Comparison of ENCODE assay signal across 8 mouse cellular contexts in the genomic region with DNA sequence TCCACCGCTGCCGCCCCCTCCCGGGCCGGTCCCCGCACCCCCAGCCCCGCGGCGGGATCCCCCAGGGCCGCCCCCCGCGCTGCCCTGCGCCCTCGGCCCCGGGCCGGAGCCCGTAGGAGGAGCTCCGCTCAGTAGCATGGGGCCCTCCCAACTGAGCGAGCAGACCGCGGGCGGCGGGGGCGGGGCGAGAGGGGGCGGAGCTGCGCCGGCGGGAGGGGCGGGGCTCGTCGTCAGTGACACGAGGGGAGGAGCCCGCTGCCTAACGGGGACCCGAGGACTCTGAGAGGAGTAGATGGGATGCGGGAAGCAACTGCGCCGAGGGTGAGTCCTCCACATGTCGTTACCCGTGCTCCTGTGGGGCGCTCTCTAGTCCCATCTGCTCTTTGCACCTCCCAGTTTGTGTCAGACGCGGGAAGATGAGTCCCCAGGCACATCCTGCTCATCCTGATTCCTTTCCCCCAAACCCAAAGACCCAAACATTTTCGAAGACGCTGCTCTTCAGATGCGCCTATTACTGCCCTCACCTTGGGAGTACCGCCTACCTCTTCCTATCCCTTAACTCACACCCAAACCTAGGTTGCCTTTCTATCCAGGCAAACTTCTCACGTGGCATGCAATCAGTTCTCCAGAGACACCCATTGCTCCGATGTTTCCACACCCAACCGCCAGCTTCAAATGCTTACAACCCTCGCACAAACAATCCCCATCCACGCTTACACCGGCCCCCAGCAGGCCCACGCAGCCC. TPM values are rescaled to one million over a fixed set of nuclear protein-coding genes. Genes with fewer than 3 reads are reported as not detected.
DNase-seq lines count a peak whose midpoint lies in the region; ATAC-seq lines count a peak whose summit lies in the region.

Gene Shf (minus strand): TSS at position 168 of the 745 bp plus-strand sequence.

- under 1% methylated on average over 42 of the region's 54 CpGs for WGBS in heart, embryonic 11.5 days (ENCODE audit: insufficient replicate concordance)
- 0% methylated on average over 43 of the region's 54 CpGs for WGBS in kidney, embryonic 16.5 days

- H3K9me3 ChIP-seq in erythroblast, embryonic 14.5 days (ENCODE audit: control insufficient read depth, low read length): no peaks in the 10 kb centered on the region
- H3K9me3 ChIP-seq in heart, embryonic 11.5 days (replicated peaks; ENCODE audit: control insufficient read depth, low read length): no peaks in the 10 kb centered on the region
- H3K9me3 ChIP-seq in kidney, embryonic 16.5 days (ENCODE audit: low read length): no peaks in the 10 kb centered on the region

- H3K4me1 ChIP-seq in erythroblast, embryonic 14.5 days (ENCODE audit: control insufficient read depth): peaks cover 63% of the 10 kb centered on the region
- H3K4me1 ChIP-seq in heart, embryonic 11.5 days (ENCODE audit: control insufficient read depth, insufficient read depth, low read length): peaks cover 16% of the 10 kb centered on the region
- H3K4me1 ChIP-seq in kidney, embryonic 16.5 days (ENCODE audit: insufficient read depth, low read length): peaks cover 31% of the 10 kb centered on the region

- peak; percentile 88 for DNase-seq in A20 (ENCODE audit: low read depth, low spot score)
- DNase-seq in brain, adult 2 months (ENCODE audit: low read depth, low spot score): peak; percentile 97
- DNase-seq in liver: peak; percentile 96
- DNase-seq in spleen, postnatal 36 days (ENCODE audit: low spot score in 2 of 2): peak; percentile 84 to 85

- peak within 1 kb of the TSS; percentile 79 for H3K4me3 ChIP-seq in erythroblast, embryonic 14.5 days (replicated peaks)
- H3K4me3 ChIP-seq in heart, embryonic 11.5 days (ENCODE audit: low read depth, low read length): peak within 1 kb of the TSS; percentile 77
- H3K4me3 ChIP-seq in kidney, embryonic 16.5 days (ENCODE audit: low read length): peak within 1 kb of the TSS; percentile 89

- peaks cover 19% of the 10 kb centered on the region for H3K36me3 ChIP-seq in erythroblast, embryonic 14.5 days (ENCODE audit: control insufficient read depth)
- no peaks in the 10 kb centered on the region for H3K36me3 ChIP-seq in heart, embryonic 11.5 days (ENCODE audit: control insufficient read depth, insufficient read depth, low read length)
- no peaks in the 10 kb centered on the region for H3K36me3 ChIP-seq in kidney, embryonic 16.5 days (ENCODE audit: insufficient read depth, low read length)

- peak within 1 kb of the TSS; percentile 91 for H3K4me2 ChIP-seq in heart, embryonic 11.5 days
- peak within 1 kb of the TSS; percentile 92 for H3K4me2 ChIP-seq in kidney, embryonic 16.5 days (replicated peaks; ENCODE audit: low read depth, low read length)

- H3K27ac ChIP-seq in heart, embryonic 11.5 days (ENCODE audit: low read depth, low read length): no peak within 1 kb of the TSS
- H3K27ac ChIP-seq in kidney, embryonic 16.5 days (ENCODE audit: low read length): peak within 1 kb of the TSS; percentile 38; the same call in 1 of the 2 replicates

- no peaks in the 10 kb centered on the region for H3K27me3 ChIP-seq in erythroblast, embryonic 14.5 days (ENCODE audit: control insufficient read depth)
- H3K27me3 ChIP-seq in heart, embryonic 11.5 days (ENCODE audit: control insufficient read depth, insufficient read depth, low read length): peaks cover 10% of the 10 kb centered on the region
- peaks cover 10% of the 10 kb centered on the region; the same call in 1 of the 2 replicates for H3K27me3 ChIP-seq in kidney, embryonic 16.5 days (ENCODE audit: insufficient read depth, low read length)

- peak within 1 kb of the TSS; percentile 78 for H3K9ac ChIP-seq in heart, embryonic 11.5 days (ENCODE audit: low read depth, low read length)
- peak within 1 kb of the TSS; percentile 90 for H3K9ac ChIP-seq in kidney, embryonic 16.5 days (replicated peaks; ENCODE audit: low read length)

- ATAC-seq in heart, embryonic 11.5 days (replicated peaks; ENCODE audit: insufficient number of reproducible peaks, low FRiP score, low TSS enrichment): peak; percentile 95
- ATAC-seq in kidney, embryonic 16.5 days (ENCODE audit: low FRiP score, low TSS enrichment): peak; percentile 95
- ATAC-seq in monocyte, adult 5-6 weeks (replicated peaks; ENCODE audit: insufficient number of reproducible peaks, low FRiP score, low TSS enrichment, poor library complexity, severe bottlenecking): peak; percentile 64

RNA-seq across cellular contexts. Expression of gene Shf, which starts in this region (rescaled TPM):
- 6.6 and 7.5 TPM in 2 replicates for polyA plus RNA-seq in erythroblast, embryonic 14.5 days (2012)
- polyA plus RNA-seq in heart, embryonic 11.5 days (2014; fragmentation: Nextera tagmentation; extraction: Ambion mirVana): 3.7 and 3.8 TPM in 2 replicates
- 2.0 and 2.3 TPM in 2 replicates for polyA plus RNA-seq in kidney, embryonic 16.5 days (2015; fragmentation: Nextera tagmentation; extraction: Ambion mirVana)
- total RNA-seq in monocyte, adult 5-6 weeks (2017): 0.78 to 3.5 TPM (median 1.3 TPM) in 3 replicates
